Mouse (Mus musculus) heart, postnatal 0 days (tissue): ENCODE data around the gene Serping1.

Experiments
- CTCF ChIP-seq: IDR thresholded peaks from 2 replicates; pipeline ENCODE4 v1.5.1; 2016; ENCODE audit warnings: antibody characterized with exemption, control low read depth, low read depth
- EP300 ChIP-seq: IDR thresholded peaks from 2 replicates; pipeline ENCODE4 v1.6.1; 2016; ENCODE audit warnings: antibody characterized with exemption, low read depth

- TF ChIP-seq CTCF (no peak), EP300 (no peak)
Measured at GRCm38 (mm10) chr2:84733579-84734300, 41.5 kb downstream of the Serping1 start, which contains the start of gene Ypel4.
